Mouse (Mus musculus): ENCODE results near the gene Scd2. TPM values are rescaled to one million over a fixed set of nuclear protein-coding genes. Genes with fewer than 3 reads are reported as not detected.
A peak's percentile ranks its signal among the peaks of the same experiment; 100 is the strongest.
"Not testable (repeated sequence)": the region's sequence is repeated elsewhere in the genome, so short reads cannot be mapped to it uniquely, and the experiment has no call there.

The Scd2 gene
- 626 and 656 TPM in 2 replicates for polyA plus RNA-seq (2012; rRNA removed)

DNA sequence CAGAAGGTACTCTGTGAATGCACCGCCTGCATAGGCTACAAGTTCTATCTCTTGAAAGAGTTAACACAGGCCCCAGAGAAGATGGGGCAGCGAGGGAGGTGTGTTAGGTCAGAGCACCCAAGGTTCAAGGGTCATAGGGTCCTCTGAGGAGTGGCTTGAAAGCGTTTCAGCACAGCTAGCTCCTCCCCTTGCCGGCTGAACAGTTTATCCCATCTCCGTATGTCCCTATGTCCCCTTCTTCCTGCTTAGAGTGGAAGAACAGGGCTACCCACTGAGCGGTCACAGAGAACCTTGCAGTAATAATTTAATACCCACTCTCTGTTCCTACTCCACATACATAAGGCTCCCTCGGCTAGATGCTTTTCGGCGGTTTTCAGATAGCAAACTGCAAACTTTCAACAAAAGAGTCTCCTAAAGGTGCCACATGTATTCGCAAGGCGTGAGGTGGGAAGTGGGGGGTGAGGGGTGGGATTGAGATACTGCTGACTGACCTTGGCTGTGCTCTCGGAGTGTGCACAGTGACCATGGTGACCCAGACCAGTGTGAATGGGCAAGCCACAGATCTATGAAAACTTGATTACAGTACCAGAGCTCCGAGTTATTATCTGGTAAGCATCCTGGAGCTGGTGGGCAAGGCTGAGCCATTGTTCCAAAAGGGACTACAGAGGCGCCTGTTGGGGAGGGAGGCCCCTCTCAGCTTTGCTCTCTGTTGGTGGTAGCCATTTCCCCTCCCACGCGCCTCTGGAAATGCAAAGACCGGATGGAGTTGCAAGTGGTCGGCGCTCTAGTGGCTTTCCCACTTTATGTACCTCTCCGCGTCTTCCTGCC lies at the start of gene Scd2:
TSS of gene Scd2 (plus strand) at position 734 of the 828 bp plus-strand sequence.
- DNase-seq (ENCODE audit: extremely low spot score in 1 of 2, low spot score in 1 of 2): no peak

DNA sequence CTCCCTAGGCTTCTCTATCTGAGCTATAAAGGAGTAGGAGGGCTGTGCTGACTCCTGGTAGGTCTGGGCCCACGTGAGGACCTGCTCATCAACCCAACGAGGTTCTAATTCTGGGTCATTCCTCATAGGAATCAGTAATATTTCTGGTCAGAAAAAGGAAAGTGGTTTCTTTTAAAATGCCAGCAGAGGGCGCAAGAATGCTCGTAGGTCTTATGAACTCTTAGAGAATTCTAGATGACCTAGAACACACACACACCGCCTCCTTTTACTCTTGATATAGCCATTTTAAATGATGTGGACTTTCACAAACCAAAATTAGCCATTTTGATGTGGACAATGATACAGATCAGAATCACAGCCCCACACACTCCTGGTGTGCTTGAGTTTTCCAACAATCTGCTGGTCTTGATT lies 47.7 kb upstream of the Scd2 start:
- peak in 1 of 2 experiments; percentile 66 for DNase-seq (ENCODE audit: extremely low spot score in 1 of 2, low spot score in 1 of 2)

DNA sequence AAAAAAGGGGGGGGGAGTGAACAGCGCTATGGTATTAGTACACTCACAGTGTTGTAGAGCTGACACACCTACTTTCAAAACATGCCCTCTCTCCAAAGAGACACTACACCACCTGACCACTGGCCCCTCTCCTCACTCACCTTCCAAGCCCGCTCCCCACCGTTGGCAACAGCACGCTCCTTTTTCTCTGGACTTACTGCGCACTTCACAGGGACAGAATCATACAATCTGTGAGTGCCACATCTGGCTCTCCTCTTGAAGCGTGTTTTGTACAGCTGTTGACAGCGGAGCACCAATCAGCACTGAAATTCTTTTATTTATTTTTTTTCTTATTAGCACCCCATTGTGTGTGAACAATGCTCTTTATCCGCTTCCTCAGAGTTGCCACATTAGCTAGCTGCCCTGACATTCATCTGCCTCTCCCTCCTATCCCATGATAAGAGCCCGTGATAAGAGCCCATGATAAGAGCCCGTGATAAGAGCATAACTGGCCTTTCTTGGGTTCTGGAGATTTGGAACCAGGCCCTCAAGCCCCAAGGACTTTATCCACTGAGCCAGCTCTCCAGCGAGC lies 47.0 kb upstream of the Scd2 start:
- peak in 1 of 2 experiments; percentile 16 for DNase-seq (ENCODE audit: extremely low spot score in 1 of 2, low spot score in 1 of 2)

DNA sequence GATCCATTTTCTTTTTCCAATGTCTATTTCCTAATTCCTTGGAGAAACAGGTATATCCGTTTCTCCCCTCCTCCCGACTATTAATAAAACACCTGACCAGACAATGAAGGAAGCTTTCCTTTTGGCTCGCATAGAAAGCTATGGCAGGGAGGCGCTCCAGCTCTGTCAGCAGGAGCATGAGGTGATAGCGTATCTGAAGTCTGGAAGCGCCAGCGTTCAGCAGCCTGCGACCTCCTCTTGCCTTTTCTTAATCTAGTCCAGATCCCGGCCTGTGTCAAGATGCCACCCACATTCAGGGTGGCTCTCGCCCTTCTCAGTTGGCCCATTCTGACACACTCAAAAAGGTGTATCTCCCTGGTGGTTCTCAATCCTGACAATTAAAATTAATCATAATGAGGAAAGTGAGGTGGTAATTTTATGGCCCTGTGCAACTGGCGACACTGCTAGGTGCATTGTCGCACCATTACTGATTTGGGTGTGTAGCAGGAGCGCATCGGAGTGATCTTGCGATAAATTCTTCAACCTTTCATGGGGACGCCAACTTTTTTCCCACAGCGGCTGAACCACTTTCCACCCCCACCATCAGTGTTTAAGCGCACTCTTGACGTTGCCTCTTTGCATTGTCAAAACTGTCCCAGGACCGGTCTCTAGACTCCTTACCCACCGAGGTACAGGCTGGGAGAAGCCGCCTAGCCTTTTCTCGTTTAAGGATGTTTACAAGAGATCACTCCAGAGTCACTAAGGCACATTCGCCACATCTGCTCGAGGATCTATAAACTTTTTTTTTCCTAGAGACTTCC lies 46.0 kb upstream of the Scd2 start:
- peak in 1 of 2 experiments; percentile 9 for DNase-seq (ENCODE audit: extremely low spot score in 1 of 2, low spot score in 1 of 2)

DNA sequence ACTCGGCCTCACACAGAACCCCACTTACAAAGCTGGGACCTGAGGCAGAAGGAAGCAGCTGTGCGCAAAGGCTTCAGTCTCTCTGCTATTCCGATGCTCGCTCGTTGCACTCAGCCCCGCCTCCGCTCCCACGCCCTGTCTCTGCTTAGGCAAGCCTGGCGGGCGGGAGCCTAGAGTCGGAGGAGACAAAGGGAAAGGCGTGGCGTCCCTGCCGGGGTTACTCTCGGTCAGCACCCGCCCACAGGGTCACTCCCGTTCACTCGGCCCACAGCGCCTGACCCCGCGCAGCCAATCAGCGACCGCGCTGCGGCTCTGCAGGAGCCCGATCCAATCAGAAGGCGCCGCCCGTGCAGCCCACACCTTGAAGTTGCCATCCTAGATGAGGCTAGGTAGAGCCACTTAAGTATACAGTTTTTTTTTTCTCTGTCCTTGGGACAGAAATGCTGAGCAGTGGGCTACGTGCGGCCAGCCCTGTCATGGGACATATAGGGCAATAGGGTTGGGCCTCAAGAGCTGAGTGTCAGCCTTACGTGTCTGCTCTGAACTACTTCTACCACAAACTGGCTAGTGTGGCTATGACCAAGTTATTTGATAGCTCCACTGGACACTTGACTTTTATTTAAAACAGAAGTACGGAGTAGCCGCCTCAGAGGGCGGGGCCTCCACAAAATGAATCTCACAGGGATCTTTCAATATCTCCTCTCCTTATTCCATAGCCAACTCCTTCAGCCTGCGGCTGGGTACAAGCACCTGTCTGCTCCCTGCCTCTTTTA lies 45.2 kb upstream of the Scd2 start:
- DNase-seq (ENCODE audit: extremely low spot score in 1 of 2, low spot score in 1 of 2): peak; percentile 92 to 94

DNA sequence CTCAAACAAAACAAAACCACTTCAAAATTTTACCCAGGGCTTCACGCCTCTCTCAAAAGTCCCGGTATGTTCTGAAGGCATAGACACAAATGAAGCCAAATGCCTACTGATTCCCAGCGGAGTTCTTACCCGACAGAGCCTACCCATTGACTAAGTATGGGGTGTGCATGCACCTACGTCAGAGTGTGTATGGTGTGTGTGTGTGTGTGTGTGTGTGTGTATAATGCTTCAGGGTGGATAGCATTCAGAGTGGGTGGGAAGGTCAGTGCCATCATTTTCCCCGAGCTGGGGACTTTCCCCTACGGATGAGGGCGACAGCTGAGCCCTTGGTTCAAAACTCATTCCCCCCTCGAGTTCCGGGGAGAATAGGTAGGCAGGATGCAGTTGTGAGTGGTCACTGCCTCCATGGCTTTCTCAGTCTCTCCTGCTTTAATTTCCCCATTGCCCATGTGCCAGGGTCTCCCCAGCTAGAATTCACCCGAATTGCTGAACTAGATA lies 44.6 kb upstream of the Scd2 start:
- no peak for DNase-seq (ENCODE audit: extremely low spot score in 1 of 2, low spot score in 1 of 2)

DNA sequence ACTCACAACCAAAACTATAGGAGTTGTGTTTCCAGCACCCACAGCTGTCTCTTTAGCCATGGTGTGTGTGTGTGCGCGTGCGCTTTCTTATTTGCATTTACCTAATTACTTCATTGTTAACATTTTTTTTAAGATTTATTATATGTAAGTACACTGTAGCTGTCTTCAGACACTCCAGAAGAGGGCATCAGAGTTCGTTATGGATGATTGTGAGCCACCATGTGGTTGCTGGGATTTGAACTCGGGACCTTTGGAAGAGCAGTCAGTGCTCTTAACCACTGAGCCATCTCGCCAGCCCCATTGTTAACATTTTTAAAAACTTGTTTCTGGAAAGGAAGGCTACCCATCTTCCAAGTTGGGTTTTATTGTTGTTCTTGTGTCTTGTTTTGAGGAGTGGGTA lies 42.3 kb upstream of the Scd2 start:
- DNase-seq (ENCODE audit: extremely low spot score in 1 of 2, low spot score in 1 of 2): not testable (repeated sequence)

DNA sequence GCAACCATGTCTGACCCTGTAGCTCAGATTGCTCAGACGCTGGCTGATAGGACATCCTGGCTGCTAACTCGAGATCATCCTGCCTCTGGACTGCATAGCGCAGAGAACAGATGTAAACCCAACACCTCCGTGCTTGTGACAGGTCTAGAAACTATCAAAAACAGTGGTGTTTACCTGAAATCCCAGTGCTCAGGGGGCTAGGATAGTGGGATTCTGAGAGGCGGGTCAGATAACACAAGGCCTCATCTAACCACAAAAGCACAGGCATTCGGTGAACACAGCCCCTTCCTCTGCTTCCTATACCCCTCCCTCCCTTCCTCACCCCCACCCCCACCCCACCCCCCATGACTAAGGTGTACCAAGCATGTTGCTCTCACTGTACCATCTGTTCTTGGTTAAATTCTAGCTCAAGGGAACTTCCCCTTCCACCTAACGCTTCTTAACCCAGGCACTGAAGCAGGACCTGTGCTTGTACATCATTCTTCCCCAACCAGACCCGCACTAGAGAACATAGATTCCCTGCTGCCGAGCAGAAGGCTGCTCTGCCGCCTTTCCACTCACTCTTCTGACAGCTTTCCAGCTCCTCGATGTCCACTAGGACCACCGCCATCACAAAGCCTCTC lies 41.4 kb upstream of the Scd2 start:
- DNase-seq (ENCODE audit: extremely low spot score in 1 of 2, low spot score in 1 of 2): no peak

DNA sequence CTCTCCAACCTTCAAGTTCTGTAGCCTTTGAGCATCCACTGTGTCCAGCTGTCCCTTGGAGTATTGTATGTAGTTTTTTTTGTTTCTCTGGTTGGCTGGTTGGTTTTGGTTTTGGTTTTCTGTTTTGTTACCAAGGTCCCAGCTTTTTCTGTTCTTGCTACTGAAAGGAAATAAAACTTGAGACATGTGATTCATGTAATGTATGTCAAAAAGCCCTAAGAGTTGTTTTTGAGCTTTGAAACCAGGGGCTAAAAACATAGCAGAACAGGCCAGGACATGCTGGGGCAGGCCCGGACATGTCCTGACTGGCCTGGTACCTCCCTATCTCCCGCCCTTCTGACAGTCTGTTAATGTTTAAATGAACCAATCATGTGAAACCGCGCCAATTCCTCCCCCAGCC lies 39.4 kb upstream of the Scd2 start:
- DNase-seq (ENCODE audit: extremely low spot score in 1 of 2, low spot score in 1 of 2): not testable (repeated sequence)

DNA sequence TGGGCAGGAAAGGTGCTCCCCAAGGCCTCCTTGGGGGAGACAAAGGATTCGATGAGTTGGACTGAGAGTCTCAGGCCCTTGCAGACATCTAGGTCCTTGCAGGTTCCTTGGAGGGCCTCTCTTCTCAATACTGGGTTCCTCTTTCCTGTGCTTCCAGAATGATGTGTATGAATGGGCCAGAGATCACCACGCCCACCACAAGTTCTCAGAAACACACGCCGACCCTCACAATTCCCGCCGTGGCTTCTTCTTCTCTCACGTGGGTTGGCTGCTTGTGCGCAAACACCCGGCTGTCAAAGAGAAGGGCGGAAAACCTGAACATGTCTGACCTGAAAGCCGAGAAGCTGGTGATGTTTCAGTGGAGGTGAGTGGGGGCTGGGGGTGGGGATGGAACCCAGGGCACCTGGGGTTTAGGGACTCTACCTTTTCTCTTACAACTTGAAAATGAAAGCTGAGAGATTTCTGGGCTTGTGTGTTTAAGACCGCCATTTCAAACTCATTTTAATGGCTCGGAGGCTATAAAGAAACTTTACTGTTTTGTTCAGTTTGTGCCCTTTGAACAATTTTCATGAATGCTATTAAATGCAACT lies 36.0 kb upstream of the Scd2 start:
- DNase-seq (ENCODE audit: extremely low spot score in 1 of 2, low spot score in 1 of 2): no peak

DNA sequence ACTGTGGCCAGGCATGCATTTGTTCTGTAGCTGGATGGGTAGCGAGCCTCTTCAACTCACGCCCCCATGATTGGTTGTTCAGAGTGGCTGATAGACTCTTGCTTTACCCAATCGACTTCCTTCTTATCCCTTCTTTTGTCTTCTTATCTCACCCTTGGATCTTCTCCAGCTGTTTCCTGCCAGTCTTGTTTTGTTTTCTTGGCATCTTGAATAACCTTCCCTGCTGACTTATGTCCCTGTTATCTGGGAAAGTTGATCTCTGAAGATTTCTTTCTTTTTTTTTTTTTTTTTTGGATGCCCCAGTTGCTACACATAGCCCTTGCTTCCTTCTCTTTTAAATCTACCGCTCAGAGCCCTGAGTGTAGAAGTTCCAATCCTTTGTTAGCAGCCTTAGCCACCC lies 34.0 kb upstream of the Scd2 start:
- no peak for DNase-seq (ENCODE audit: extremely low spot score in 1 of 2, low spot score in 1 of 2)

DNA sequence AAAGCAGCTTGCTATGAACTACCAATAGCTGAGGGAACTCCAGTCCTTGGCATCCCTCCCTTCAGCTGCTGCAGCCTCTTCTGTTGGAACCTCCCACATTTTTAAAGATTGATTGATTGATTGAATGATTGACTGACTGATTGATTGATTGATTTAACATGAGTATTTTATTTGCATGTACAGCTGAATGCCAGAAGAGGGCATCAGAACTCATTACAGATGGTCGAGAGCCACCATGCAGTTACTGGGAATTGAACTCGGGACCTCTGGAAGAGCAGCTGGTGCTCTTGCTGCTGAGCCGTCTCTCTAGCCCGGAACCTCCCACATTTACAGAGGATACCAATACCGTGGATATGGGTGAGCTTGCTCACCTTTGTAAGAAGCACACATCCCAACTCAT lies 33.0 kb upstream of the Scd2 start:
- DNase-seq (ENCODE audit: extremely low spot score in 1 of 2, low spot score in 1 of 2): no peak

DNA sequence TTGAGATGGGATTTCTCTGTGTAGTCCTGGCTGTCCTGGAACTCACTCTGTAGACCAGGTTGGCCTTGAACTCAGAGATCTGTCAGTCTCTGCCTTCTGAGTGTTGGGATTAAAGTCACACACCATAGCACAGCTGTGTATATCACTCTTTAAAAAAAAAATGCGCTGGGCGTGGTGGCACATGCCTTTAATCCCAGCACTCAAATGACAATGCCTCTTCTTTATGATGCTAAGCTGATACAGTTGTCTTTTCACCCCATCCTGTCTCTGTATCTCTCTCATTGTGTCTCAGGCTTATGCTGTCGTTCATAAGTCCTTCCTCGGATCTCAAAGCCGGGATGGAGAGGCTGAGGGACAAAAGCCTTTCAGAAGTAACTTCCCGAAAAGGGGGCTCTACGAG lies 31.7 kb upstream of the Scd2 start:
- no peak for DNase-seq (ENCODE audit: extremely low spot score in 1 of 2, low spot score in 1 of 2)

DNA sequence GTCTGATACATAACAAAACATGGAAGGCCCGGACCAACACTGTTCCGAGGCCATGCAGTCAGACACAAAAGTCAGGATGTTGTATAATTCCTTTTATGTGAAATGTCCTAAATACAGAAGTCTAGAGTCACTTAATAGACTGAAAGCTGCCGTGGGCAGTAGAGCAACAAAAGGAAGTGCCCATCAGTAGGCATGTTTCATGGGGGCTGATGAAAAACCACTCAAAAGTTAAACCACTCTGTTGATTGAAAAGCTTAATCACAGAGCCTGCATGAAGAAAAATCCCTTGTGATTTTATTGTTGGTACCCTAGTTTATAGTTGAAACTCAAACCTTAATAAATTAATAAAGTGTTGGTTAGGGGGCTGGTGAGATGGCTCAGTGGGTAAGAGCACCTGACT lies 29.9 kb upstream of the Scd2 start:
- no peak for DNase-seq (ENCODE audit: extremely low spot score in 1 of 2, low spot score in 1 of 2)

DNA sequence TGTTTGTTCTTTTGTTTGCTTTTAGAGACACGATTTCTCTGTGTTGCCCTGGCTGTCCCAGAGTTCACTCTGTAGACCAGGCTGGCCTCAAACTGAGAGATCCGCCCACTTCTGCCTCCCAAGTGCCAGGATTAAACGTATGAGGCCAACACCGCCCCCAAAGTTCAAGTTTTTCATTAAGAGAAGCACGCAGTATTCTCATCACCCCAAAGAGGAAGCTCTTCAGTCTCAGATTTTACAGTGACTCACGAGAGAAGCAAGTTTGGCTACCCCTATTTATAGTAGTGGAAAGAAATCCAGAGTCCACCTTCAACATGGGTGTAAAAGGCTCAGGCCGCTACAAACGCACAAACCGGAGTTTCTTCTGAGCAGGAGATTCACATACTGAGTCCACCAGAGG lies 29.2 kb upstream of the Scd2 start:
- DNase-seq (ENCODE audit: extremely low spot score in 1 of 2, low spot score in 1 of 2): no peak

DNA sequence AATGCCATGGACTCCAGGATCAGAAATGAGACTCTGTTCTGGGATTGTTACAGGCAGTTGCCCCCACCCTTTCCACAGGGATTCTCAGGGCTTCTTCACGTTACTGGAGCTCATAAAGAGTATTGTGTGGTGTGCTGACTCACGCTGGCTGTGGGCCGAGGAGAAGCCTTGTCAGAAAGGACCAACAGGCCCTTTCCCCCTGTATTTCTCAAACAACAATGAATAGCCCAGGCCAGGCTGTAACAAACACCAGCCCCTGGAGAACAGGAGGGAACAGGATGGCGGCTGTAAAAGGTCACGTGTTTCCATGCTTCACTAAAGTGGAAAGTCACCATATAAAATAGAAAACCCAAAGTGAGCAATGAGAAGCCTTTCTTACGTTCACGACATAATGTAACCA lies 28.2 kb upstream of the Scd2 start:
- no peak for DNase-seq (ENCODE audit: extremely low spot score in 1 of 2, low spot score in 1 of 2)

DNA sequence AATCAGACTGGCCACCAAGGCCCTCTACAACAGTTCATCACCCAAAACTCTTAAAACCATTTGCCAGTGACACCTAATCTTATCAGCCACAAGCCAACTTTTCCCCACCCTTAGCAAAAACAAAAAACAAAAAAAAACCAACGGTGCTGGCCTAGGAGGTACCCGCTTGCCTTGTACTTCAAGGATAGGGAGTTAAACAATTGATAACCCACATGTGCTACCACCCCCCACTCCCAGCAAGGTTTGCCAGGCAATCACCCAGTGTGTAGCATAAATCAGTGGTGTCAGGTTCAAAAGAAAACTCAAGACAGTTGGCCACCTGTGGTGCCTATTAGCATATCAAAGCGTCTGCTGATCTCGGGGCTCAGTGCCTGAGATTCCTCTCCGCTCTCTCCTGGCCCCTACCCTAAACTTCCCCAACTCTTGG lies 27.6 kb upstream of the Scd2 start:
- no peak for DNase-seq (ENCODE audit: extremely low spot score in 1 of 2, low spot score in 1 of 2)

DNA sequence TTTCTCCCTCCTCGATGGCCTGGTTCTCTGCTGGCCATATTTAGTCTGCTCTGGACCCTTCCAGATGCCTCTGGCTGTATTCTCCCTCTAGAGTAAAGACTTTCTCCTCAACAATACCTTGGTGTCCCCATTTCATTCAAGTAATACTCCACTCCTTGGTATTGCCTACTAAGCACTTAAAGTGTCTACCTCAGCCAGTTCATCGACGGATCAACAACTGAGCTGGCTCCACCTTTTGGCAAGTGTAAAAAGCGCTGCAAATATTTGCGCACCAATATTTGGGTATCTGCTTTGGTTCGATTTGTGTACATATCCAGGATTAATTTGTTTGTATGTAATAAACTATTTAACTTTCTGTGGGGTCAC lies 27.0 kb upstream of the Scd2 start:
- DNase-seq (ENCODE audit: extremely low spot score in 1 of 2, low spot score in 1 of 2): peak in 1 of 2 experiments; percentile 35

DNA sequence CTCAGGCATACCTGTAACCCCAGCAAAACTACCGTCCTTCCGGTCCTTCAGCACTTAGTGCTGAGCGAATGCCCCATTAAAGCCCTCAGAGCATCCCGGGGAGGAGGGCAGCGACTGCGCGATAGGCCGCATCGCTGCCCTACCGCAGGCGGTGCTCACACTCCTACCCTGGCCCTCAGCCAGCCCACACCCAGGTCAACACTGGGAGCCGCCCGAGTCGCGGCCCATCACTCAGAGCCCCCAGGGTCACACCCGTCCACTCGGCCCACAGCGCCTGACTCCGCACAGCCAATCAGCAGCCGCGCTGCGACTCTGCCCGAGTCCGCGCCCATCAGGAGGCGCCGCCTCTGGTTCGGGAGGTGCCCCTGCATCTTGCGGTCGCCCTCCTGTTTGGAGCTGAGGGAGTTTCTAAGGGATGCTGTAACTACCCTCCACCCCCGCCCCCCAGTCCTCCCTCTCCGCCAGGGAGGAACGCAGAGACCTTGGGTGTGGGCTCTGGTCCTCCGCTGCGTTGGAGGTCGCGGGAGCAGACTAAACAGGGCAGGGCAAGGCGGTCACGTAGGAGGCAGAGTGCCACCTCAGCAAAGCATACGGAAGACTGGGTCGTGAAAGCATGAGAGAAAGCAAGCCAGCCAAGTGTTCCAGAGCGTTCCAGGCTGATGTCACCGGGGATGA lies 26.5 kb upstream of the Scd2 start:
- peak; percentile 83 to 91 for DNase-seq (ENCODE audit: extremely low spot score in 1 of 2, low spot score in 1 of 2)

All from frontal cortex, adult 2 months (tissue).